Mouse (Mus musculus) right cerebral cortex, adult 2 months (tissue): ENCODE measurements around the gene Acvr1b.

Source experiments
- DNase-seq, 2 experiments: peaks; one replicate each; pipeline ENCODE4 v3.0.0; 2021 to 2022; ENCODE audit warnings: low spot score in 2 of 2

Acvr1b gene

DNA sequence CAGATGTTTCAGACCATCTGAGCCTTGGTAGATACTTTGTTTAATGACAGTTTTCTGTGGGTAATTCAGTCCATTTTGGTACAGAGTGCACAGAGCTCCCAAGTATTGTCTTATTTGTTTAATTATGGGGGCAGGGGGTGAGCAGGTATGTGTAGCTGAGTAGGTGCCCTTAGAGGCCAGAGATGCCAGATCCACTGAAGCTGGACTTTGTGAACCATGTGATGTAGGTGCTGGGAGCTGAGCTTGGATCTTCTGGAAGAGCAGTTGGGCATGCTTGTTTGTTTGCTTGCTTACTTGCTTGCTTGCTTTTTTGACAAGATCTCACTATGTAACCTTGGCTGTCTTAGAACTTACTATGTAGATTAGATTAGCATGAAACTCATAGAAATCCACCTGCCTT lies 23.1 kb downstream of the Acvr1b start:
- DNase-seq = no peak

DNA sequence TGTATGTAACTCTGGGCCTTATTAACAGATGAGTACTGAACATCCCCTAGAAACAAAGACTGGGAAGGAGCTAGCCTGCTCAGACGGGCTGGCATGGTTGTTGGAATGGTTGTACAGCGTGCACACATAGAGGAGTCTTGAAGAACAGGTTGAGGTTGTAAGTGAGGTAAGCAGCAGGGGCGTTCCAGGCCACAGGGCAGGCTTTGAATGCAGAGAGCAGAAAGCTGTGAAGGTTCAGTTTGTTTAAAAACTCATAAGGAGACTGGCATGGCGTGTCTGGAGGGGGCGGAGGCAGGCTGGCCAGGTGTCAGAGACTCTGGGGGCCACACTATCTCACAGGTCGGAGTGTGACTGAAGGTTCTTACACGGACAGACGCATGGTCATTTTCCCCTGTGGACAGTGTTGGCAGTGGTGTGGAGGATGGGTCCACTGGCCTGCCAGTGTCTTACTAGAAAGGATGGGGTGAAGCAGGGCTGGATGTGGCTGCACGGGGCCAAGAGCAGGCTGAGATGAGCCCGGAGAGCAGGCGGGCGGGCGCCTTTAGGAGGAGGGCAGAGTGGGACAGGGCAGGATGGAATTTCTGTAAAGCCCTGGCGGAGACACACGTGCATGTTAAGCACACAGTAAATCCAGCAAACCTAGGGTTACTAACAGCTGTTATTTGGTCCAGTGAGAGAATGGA lies 23.8 kb downstream of the Acvr1b start:
- no peak for DNase-seq

DNA sequence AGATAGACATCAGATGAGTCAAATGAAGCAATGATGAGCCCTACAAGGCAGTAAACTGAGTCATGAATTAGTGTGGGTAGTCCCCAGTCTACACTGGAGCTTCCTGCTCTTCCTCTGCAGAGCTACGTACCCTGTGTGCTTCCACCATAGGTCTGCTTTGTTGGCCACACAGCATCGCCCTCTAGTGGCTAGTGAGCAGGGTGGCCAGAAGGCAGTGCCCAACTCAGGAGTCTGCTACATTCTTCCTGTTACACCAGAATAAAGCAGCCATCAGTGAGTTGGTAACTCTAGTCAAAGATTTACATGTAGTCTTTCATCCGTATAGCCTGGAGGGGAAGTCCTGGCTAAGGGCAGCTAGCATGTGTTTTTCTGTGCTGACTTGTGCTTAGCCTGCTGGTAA lies 24.4 kb downstream of the Acvr1b start:
- peak in 1 of 2 experiments; percentile 81 for DNase-seq

GRCm38 (mm10) chr15:101198850-101199249 lies 25.0 kb downstream of the Acvr1b start:
- DNase-seq = no peak

DNA sequence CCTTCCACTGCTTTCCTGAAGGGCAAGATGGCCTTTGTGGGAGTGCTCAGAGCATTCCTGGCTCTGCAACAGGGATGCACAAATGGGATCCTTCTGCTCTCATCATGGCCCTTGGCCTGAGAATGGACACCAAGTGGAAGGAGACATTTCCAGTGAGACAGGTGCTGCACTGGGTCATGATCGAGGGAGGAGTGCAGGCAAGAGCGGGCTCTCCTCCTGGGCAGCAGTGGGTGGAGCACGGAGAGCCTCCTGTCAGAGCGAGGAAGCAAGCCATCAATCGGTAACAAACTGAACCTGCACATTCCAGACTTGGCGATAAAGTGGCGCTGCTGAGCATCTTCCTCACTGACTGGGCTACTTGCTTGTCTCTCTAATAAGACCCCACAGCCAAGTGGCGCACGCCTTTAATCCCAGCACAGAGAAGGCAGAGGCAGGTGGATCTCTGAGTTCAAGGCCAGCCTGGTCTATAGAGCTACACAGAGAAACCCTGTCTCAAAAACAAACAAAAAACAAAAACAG lies 27.0 kb downstream of the Acvr1b start:
- no peak for DNase-seq

DNA sequence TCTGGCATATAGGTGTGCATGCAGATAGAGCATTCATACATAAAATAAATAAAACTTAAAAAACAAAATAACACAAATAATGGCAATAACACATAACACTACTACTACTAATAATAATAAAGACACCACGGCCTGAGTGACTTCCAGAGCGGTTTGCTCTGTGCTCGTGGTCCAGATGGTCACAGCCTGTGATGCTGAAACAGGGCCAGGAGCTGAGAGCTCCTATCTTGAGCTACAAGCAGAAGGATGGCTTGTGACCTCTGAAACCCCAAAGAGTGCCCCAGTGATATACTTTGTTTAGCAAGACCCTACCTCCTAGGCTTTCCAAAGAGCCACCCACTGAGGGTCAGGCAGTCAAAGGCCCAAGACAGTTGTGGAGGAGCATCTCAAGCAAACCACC lies 27.5 kb downstream of the Acvr1b start:
- no peak for DNase-seq

DNA sequence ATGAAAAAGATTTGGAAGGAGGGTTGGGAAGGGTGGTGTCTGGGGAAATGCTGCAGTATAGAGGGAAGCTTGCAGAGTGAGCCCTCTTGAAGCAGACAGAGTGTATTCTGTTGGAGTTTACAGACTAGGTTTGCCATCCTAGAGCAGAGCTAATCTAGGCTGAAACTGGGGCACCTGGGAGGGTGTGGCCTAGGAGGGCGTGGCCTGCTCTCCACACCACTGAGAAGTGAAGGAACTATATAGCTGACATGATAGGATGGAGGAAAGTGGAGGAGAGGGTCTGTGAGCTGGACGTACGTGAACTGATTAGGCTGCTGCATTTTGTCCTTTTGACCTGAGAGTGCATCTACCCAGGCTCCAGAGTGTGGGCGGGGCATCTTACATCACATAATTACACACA lies 29.8 kb downstream of the Acvr1b start:
- DNase-seq = no peak

- DNase-seq = no peak
Measured at GRCm38 (mm10) chr15:101204781-101205180, 30.9 kb downstream of the Acvr1b start.

DNA sequence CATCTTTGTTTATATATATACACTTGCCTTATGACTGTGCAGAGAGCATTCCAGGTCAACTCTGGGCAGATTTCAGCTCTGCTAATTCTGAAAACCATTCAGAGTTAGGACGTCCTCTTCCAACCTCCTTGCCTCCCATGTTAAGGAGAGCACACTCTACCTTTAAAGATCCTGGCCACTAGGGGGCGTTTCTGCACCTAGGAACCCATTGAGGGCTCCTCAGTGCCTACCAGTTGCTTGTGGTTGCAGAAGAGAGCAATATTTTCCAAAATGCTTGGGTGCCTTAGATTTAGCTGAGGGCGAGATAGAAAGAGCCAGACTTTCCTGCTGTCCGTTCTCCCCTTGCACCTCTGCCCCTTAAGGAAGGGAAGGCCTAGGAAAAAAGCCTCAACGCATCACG lies 36.4 kb downstream of the Acvr1b start:
- DNase-seq = peak; percentile 58 to 74

- no peak for DNase-seq
Measured at GRCm38 (mm10) chr15:101210998-101211613, 37.2 kb downstream of the Acvr1b start.

DNA sequence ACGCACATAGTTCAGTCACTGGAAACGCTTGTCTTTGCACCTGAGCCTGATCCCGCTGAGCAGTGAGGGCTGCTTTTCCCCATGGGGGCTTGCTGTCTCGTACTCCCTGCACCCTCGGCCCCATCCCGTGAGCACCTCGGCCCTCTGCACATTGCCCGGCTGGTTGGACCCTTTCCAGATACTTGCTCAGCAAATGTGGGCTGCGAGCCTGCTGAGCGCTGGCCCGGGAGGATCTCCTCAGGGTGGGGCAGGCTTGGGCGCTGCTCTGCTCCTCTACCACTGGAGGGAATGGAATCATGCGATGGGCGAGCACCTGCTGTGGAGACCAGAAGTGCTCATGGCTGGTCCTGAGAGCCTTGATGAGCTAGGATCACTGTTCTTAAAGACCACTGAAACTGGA lies 38.6 kb downstream of the Acvr1b start:
- no peak for DNase-seq

DNA sequence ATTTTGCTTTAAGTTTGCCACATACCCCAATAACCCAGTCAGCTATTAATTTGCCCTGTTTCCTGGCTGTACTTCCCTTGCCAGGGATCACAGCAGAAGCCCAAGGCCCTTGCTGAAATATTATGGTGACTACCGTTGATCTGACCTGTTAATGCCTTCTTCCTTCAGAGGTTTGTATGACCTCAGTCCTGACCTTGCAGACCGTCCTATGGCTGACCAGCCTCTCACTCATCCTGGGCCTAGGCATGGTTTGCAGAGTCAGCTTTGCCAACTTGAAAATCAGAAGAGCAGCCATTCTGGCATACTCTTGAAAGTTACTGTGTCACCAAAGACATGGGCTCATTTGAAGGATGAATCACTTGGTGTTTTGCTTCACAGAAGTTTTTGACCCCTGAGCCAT lies 41.3 kb downstream of the Acvr1b start:
- no peak for DNase-seq

GRCm38 (mm10) chr15:101216036-101216435 lies 42.2 kb downstream of the Acvr1b start:
- no peak for DNase-seq

- no peak for DNase-seq
Measured at GRCm38 (mm10) chr15:101220905-101221297, 47.0 kb downstream of the Acvr1b start.

DNA sequence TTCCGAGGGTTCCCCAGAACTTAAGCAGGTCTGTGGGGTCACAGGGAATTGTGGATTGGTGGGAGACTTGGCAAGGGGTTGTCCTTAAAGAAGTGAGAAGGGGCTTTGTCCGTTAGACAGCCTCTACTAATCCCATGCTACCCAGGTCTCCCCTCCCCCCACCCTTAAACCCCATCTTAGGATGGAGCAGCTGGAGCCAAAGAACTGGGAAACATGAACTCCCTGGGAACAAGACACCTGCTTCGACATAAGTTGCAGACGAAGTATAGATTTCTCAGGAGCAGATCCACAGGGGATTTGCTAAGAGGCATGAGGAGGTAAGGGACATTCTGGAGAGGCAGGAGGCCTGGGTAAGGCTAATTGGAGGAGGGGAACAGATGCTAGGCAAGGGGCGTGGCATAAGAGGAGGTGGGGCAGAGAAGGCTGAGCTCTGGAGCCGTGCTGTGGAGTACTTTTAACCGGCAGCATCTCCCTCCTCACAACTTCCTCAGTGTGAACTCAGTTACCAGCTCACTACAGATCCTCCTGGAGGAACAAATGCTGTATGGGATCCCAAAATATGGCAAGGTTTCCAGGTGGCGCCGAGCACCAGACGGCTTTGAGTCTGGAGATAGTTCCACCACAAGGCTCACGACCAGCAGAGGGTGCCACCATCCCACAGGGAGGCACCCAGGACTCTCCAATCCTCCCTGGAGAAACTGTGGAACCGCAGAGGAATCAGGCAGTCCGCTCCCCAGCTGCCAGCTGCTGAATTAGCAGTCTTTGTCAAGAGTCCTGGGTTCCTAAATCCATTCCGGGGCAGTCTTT lies 47.6 kb downstream of the Acvr1b start:
- DNase-seq = peak; percentile 93 to 96

DNA sequence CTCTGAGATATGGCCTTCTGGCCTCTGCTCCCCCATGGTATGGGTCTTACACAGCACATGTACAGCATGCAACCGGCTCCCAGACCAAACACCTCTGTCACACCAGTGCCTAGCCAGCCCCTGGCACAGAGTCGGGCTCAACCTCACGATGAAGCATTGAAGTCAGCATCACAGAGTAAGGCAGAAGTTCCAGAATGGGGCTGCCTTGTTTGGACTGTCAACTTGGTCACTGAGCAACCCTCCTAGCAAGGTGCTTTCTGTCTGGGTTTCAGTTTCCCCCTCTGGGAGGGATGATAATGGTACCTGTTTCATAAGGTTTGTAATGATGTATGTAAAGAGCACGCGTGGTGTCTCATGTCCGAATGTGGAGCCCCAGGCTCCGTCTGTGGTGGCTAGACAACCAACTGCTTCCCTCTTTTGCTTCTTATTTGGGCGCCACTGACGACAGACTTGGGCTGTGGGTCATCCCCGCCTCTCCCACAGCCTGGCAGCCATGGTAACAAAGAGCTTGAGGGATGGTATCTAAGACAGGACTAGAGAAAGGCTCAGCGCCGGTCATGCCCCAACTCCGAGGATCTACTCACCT lies 49.1 kb downstream of the Acvr1b start:
- DNase-seq = no peak

- DNase-seq = no peak
Measured at GRCm38 (mm10) chr15:101223596-101223995, 49.7 kb downstream of the Acvr1b start.

DNA sequence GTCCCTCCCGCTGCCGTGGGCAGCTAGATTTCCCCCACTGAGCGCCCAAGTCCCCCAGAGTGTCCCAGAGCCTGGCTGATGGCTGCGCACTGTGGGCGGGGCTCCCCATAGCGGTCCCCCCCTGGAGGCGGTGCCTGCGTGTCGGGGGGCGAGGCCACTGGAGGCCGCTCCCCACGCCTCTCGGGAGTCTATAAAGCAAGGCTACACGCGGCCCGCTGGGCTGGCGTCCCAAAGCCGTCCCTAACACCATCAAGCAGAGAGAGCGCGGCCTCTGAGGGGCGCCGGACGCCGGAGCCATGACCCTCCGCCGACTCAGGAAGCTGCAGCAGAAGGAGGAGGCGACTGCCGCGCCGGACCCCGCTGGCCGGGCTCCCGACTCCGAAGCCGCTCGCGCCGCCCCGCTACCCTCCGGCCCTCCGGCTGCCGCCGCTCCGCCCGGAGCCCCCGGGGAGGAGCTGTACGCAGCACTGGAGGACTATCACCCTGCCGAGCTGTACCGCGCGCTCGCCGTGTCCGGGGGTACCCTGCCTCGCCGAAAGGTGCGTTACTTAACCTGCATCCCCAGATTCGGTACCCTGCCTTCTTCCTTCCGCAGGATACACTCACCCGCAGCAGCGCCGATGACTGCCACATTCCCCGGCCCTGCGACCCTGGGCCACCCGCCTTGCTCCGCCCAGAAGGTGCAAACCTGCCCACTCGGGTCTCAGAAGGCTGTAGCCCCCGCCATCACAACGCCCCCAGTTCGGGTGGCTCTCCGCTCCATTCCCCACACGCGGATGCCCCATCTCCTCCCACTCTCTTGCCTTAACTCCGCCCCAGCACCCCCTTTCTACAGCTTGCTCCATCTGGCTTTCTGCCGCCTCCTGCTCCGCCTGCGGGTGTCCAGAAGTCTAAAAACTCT lies 50.4 kb downstream of the Acvr1b start, which contains the start of gene Grasp:
Gene Grasp (plus strand): TSS at position 183 of the 901 bp plus-strand sequence.
- DNase-seq = peak; percentile 90

DNA sequence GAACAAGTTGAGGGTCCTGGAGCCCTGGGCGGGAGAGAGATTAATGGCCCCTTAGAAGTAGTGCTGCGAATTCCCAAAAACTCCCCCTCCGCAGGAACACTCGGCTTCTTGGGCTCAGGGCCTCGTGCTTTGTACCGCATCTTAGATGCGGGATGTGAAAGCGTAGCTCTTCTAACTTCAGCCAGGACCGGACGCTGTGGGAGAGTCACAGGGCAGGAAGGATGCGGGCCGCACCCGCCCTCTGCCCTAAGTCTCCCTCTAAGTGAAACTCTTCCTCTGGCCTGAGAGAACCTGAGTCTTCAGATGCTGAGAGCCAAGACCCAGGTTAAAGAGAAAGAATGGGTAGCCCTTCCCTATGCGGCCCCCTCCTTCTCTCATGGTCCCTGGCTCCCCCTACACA lies 51.1 kb downstream of the Acvr1b start:
- DNase-seq = no peak

GRCm38 (mm10) chr15:101227971-101228370 lies 54.1 kb downstream of the Acvr1b start:
- DNase-seq = no peak
